Mouse (Mus musculus): ENCODE measurements around the gene Slc25a39. TPM values are rescaled to one million over a fixed set of nuclear protein-coding genes. Genes with fewer than 3 reads are reported as not detected.

Slc25a39 gene
- polyA plus RNA-seq, 1 experiment = 1,128 TPM

DNA sequence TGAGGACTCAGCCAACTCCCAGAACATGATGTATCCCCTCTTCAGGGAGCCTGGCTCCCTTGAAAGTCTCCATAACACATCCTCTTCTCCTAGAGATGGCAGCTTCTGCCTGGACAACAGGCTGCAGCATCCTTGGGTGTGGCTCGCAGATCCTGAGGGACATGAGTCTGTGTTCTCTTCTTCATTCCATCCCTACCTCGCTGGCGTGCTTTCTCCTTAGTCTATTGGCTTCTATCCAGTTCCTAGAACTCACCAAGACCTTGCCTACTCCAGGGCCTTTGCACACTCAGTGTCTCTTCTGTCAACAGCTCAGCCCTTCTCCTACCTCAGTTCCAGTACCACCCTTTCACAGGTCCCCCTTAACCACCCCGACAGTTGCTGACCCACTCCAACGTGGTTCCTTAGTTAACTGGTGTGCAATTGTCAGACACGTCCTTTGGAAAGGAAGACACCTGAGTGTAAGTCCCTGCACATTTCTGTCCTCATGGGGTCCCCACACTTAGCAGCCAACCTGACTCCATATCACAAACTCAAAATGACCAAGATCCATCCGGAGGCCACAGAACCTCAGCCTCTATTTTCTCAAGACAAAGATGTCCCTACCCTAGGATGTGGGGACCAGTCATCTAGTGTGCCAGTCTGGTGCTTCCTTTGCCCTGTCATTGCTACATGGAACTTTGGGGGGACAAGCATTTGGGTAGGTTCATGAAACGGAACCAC, 45.8 kb downstream of the Slc25a39 start:
- WGBS = 91% methylated on average over 8 of the region's 8 CpGs
- no peak for DNase-seq
- no peaks in the 10 kb centered on the region for H3K4me1 ChIP-seq (ENCODE audit: control insufficient read depth, insufficient read depth, low read length)

DNA sequence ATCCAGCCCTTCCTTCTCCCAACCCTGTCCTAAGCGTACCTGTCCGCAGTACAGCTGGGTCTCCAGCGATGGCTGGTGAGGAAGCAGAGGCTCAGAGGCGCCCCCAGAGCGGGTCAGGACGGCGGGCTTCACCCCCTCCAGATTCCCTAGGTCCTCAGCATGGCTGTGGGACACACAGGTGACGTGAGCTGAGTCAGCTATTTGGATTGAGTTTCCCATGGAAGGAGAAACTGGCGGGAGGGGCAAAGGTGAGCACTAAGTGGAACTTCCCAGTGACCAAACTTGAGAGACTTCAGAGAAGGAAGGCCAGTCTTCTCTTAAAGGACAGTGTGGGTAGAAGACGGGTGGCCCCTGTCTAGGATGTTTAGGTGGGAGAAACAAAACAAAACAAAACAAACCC, 49.4 kb downstream of the Slc25a39 start:
- H3K4me3 ChIP-seq (ENCODE audit: insufficient read depth, low read depth, low read length) = no peak overlapping the region
- 76% methylated on average over 10 of the region's 10 CpGs for WGBS
- H3K4me1 ChIP-seq (ENCODE audit: control insufficient read depth, insufficient read depth, low read length) = no peaks in the 10 kb centered on the region
- no peaks in the 10 kb centered on the region for H3K36me3 ChIP-seq (ENCODE audit: control insufficient read depth, insufficient read depth, low read length)
- DNase-seq = no peak
- TF ChIP-seq POLR2A (IDR thresholded peaks at IDR 0.05; ENCODE audit: low read depth, low read length) (no peak), CTCF (conservative IDR thresholded peaks at IDR 0.05; ENCODE audit: insufficient read depth, insufficient read length, low read depth, low read length) (no peak)
- H3K27me3 ChIP-seq (replicated peaks; ENCODE audit: control insufficient read depth, insufficient read depth, low read length) = no peaks in the 10 kb centered on the region
- no peak overlapping the region for H3K27ac ChIP-seq (ENCODE audit: insufficient read depth, low read depth, low read length)

More for the DNA sequence above, 45.8 kb downstream of the Slc25a39 start:
- H3K36me3 ChIP-seq (ENCODE audit: control insufficient read depth, insufficient read depth, low read length) = no peaks in the 10 kb centered on the region
- TF ChIP-seq POLR2A (IDR thresholded peaks at IDR 0.05; ENCODE audit: low read depth, low read length) (no peak), CTCF (conservative IDR thresholded peaks at IDR 0.05; ENCODE audit: insufficient read depth, insufficient read length, low read depth, low read length) (no peak)
- H3K4me3 ChIP-seq (ENCODE audit: insufficient read depth, low read depth, low read length) = no peak overlapping the region
- H3K27ac ChIP-seq (ENCODE audit: insufficient read depth, low read depth, low read length) = no peak overlapping the region
- no peaks in the 10 kb centered on the region for H3K27me3 ChIP-seq (replicated peaks; ENCODE audit: control insufficient read depth, insufficient read depth, low read length)

- no peak overlapping the region for H3K27ac ChIP-seq (ENCODE audit: insufficient read depth, low read depth, low read length)
- no peak overlapping the region for H3K4me3 ChIP-seq (ENCODE audit: insufficient read depth, low read depth, low read length)
- no peaks in the 10 kb centered on the region for H3K27me3 ChIP-seq (replicated peaks; ENCODE audit: control insufficient read depth, insufficient read depth, low read length)
- DNase-seq = peak; percentile 34
- WGBS = 65% methylated on average over 31 of the region's 31 CpGs
- no peaks in the 10 kb centered on the region for H3K36me3 ChIP-seq (ENCODE audit: control insufficient read depth, insufficient read depth, low read length)
- no peaks in the 10 kb centered on the region for H3K4me1 ChIP-seq (ENCODE audit: control insufficient read depth, insufficient read depth, low read length)
- TF ChIP-seq CTCF (conservative IDR thresholded peaks at IDR 0.05; ENCODE audit: insufficient read depth, insufficient read length, low read depth, low read length) = no peak
Observed at GRCm38 (mm10) chr11:102356636-102357350, 51.0 kb downstream of the Slc25a39 start.

DNA sequence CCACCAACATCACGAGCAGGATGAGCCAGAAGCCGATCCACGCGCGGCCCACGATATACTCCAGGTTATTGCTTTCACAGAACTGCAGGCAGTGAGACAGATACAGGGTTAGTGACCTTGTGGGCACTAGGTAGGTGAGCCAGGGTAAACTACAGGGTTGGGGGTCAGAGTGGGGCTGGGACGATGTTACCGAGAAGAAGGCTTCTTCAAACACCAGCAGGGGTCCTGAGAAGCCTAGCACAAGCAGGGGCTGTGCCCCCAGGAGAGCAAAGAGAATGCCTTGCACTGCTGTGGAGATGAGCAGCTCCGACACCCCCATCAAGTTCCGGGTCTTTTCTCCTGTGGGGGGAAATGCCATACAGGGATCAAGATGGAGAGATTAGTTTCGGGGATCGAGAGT, 51.6 kb downstream of the Slc25a39 start:
- TF ChIP-seq POLR2A (IDR thresholded peaks at IDR 0.05; ENCODE audit: low read depth, low read length) (no peak), CTCF (conservative IDR thresholded peaks at IDR 0.05; ENCODE audit: insufficient read depth, insufficient read length, low read depth, low read length) (no peak)
- Histone ChIP-seq H3K27ac (ENCODE audit: insufficient read depth, low read depth, low read length) (no peak overlapping the region), H3K27me3 (replicated peaks; ENCODE audit: control insufficient read depth, insufficient read depth, low read length) (no peaks in the 10 kb centered on the region), H3K4me3 (ENCODE audit: insufficient read depth, low read depth, low read length) (no peak overlapping the region), H3K36me3 (ENCODE audit: control insufficient read depth, insufficient read depth, low read length) (no peaks in the 10 kb centered on the region), H3K4me1 (ENCODE audit: control insufficient read depth, insufficient read depth, low read length) (no peaks in the 10 kb centered on the region)
- no peak for DNase-seq
- WGBS = 81% methylated on average over 12 of the region's 12 CpGs

DNA sequence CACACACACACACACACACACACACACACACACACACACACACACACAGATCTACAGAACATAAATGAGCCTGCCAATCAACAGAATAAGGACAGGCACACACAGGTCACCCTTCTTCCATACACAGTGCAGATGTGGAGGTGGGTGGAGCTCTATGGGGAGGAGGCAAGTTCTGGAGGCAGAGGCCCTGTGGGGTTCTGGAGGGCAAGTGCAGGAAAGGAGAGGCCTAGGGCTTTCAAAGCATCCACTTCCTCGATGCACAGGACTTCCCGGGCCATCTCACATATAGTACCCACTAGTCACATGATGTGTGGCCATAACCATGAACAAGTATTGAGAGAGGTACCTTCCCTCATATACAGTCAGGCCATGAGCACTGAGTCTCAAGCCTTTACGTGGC, 52.2 kb downstream of the Slc25a39 start:
- Histone ChIP-seq H3K36me3 (ENCODE audit: control insufficient read depth, insufficient read depth, low read length) (no peaks in the 10 kb centered on the region), H3K4me3 (ENCODE audit: insufficient read depth, low read depth, low read length) (no peak overlapping the region), H3K27ac (ENCODE audit: insufficient read depth, low read depth, low read length) (no peak overlapping the region), H3K4me1 (ENCODE audit: control insufficient read depth, insufficient read depth, low read length) (no peaks in the 10 kb centered on the region), H3K27me3 (replicated peaks; ENCODE audit: control insufficient read depth, insufficient read depth, low read length) (no peaks in the 10 kb centered on the region)
- no peak for DNase-seq
- no peak for TF ChIP-seq CTCF (conservative IDR thresholded peaks at IDR 0.05; ENCODE audit: insufficient read depth, insufficient read length, low read depth, low read length)
- no peak for TF ChIP-seq POLR2A (IDR thresholded peaks at IDR 0.05; ENCODE audit: low read depth, low read length)
- WGBS = 64% methylated on average over 3 of the region's 3 CpGs

DNA sequence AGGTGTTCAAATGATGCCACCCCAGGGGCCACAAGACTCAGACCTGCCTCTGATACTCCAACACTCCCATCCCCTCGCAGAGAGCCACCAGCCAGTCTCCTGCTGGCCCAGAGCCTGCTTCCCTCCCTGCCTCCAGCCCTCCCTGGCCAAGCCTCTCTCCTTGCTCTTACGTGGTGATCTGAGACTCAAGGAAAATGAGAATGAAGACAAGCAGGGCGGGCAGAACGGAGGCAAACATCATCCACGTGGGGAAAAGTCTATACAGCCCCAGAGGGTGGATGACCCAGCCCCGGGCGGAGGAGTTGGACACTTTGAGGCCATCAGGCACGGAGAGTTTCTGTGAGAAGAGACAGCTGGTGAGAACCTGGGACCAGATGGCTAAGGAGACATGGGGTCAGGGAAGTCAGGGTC, 54.7 kb downstream of the Slc25a39 start:
- no peaks in the 10 kb centered on the region for H3K36me3 ChIP-seq (ENCODE audit: control insufficient read depth, insufficient read depth, low read length)
- no peaks in the 10 kb centered on the region for H3K4me1 ChIP-seq (ENCODE audit: control insufficient read depth, insufficient read depth, low read length)
- H3K27ac ChIP-seq (ENCODE audit: insufficient read depth, low read depth, low read length) = no peak overlapping the region
- 20% methylated on average over 8 of the region's 8 CpGs for WGBS
- no peak for DNase-seq
- TF ChIP-seq POLR2A (IDR thresholded peaks at IDR 0.05; ENCODE audit: low read depth, low read length) = no peak
- TF ChIP-seq CTCF (conservative IDR thresholded peaks at IDR 0.05; ENCODE audit: insufficient read depth, insufficient read length, low read depth, low read length) = no peak
- H3K27me3 ChIP-seq (replicated peaks; ENCODE audit: control insufficient read depth, insufficient read depth, low read length) = no peaks in the 10 kb centered on the region
- no peak overlapping the region for H3K4me3 ChIP-seq (ENCODE audit: insufficient read depth, low read depth, low read length)

Other genes with a start within 250 kb of the Slc25a39 start
- 33.0 and 39.6 TPM in 2 replicates for gene Lsm12, start 222.7 kb downstream of the Slc25a39 start, polyA plus RNA-seq (2012; rRNA removed)
- 127 and 138 TPM in 2 replicates for gene G6pc3, start 218.3 kb downstream of the Slc25a39 start, polyA plus RNA-seq (2012; rRNA removed)
- gene Hdac5, start 177.8 kb downstream of the Slc25a39 start, polyA plus RNA-seq (2012; rRNA removed) = 69.2 TPM in 2 replicates
- gene BC030867, start 159.1 kb downstream of the Slc25a39 start, polyA plus RNA-seq (2012; rRNA removed) = 0.41 and 0.81 TPM in 2 replicates
- 0.10 and 0.70 TPM in 2 replicates for gene Asb16, start 139.2 kb downstream of the Slc25a39 start, polyA plus RNA-seq (2012; rRNA removed)
- 59.7 and 66.9 TPM in 2 replicates for gene Tmub2, start 123.0 kb downstream of the Slc25a39 start, polyA plus RNA-seq (2012; rRNA removed)
- gene Atxn7l3, start 111.3 kb downstream of the Slc25a39 start, polyA plus RNA-seq (2012; rRNA removed) = 28.0 TPM in 2 replicates
- gene Ubtf, start 88.2 kb downstream of the Slc25a39 start, polyA plus RNA-seq (2012; rRNA removed) = 27.0 and 30.3 TPM in 2 replicates
- 79.5 and 90.6 TPM in 2 replicates for gene Slc4a1, start 41.7 kb downstream of the Slc25a39 start, polyA plus RNA-seq (2012; rRNA removed)
- gene Rundc3a, start 14.5 kb downstream of the Slc25a39 start, polyA plus RNA-seq (2012; rRNA removed) = 2.6 and 3.4 TPM in 2 replicates
- gene Grn, start 22.4 kb upstream of the Slc25a39 start, polyA plus RNA-seq (2012; rRNA removed) = 184 and 195 TPM in 2 replicates
- 18.9 and 20.4 TPM in 2 replicates for gene Fam171a2, start 39.7 kb upstream of the Slc25a39 start, polyA plus RNA-seq (2012; rRNA removed)
- gene Itga2b, start 62.2 kb upstream of the Slc25a39 start, polyA plus RNA-seq (2012; rRNA removed) = 14.9 and 16.0 TPM in 2 replicates
- 11.6 and 12.4 TPM in 2 replicates for gene Gpatch8, start 148.4 kb upstream of the Slc25a39 start, polyA plus RNA-seq (2012; rRNA removed)
- 0.59 and 0.68 TPM in 2 replicates for gene Gm11627, start 171.5 kb upstream of the Slc25a39 start, polyA plus RNA-seq (2012; rRNA removed)
- 8.5 and 12.2 TPM in 2 replicates for gene Fzd2, start 196.4 kb upstream of the Slc25a39 start, polyA plus RNA-seq (2012; rRNA removed)

Measured in kidney, adult 2 months (tissue).